Mouse (Mus musculus) myocyte (in vitro differentiated cells): ENCODE results near the gene Cadps.

Source experiments
- MAX ChIP-seq: IDR thresholded peaks from one replicate; pipeline ENCODE4 v1.6.1; 2011; ENCODE audit warnings: low read depth, mild to moderate bottlenecking, control low read depth
- MYOD1 ChIP-seq, 3 experiments: IDR thresholded peaks; one replicate each; pipeline ENCODE4 v1.6.1; 2011; ENCODE audit warnings: control low read depth in 2 of 3, low read depth in 2 of 3, mild to moderate bottlenecking in 2 of 3, moderate library complexity in 1 of 3; ENCODE audit not compliant: insufficient read length in 2 of 3, control insufficient read depth in 1 of 3
- POLR2A ChIP-seq: IDR thresholded peaks from one replicate; pipeline ENCODE4 v1.6.1; 2011; ENCODE audit warnings: low read depth, mild to moderate bottlenecking, control low read depth, moderate library complexity; ENCODE audit not compliant: insufficient read length
- SRF ChIP-seq: IDR thresholded peaks from one replicate; pipeline ENCODE4 v1.6.1; 2011; ENCODE audit warnings: low read depth; ENCODE audit not compliant: control insufficient read depth, insufficient read length
- TCF12 ChIP-seq: IDR thresholded peaks from one replicate; pipeline ENCODE4 v1.6.1; 2011; ENCODE audit warnings: mild to moderate bottlenecking, control low read depth; ENCODE audit not compliant: poor library complexity, insufficient read depth, severe bottlenecking
- USF1 ChIP-seq: IDR thresholded peaks from one replicate; pipeline ENCODE4 v1.6.1; 2011; ENCODE audit warnings: low read depth, mild to moderate bottlenecking, control low read depth, moderate library complexity

DNA sequence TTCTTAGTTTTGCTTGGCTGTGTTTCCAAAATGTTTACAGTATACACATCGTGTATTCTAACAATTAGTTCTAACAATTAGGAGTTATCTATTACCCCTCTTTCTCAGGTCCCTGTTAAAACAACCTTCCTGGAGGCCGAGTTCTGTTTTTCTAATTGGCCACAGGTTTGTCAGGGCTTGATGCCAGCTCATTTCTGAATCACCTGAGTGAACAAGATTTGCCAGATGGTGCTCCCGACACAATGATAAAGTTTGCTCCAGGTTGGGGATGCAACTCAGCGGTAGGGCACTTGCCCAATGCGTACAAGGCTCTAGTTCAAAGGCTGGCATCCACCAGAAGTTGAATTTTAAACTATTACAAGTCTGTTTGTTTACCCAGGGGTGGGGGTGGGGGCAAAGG is 417.7 kb downstream of the Cadps start:
- TF ChIP-seq POLR2A, result no peak
- TF ChIP-seq SRF, result no peak
- TF ChIP-seq MAX, result no peak
- TF ChIP-seq MYOD1 (IDR thresholded peaks at IDR 0.05; ENCODE audit: control insufficient read depth in 1 of 3, insufficient read length in 2 of 3, low read depth in 2 of 3), result no peak
- no peak for TF ChIP-seq USF1
- no peak for TF ChIP-seq TCF12
